Mouse (Mus musculus) bone marrow, adult 2 months (tissue): ENCODE results near the gene Tdrd7.

Source experiments
- CTCF ChIP-seq: fragments of 200-500 bp; IDR thresholded peaks from 2 replicates; pipeline ENCODE4 v1.5.1; 2011; ENCODE audit warnings: low read length, control low read depth; ENCODE audit not compliant: control insufficient read depth, insufficient read depth
- POLR2A ChIP-seq: fragments of 200-500 bp; IDR thresholded peaks from 2 replicates; pipeline ENCODE4 v1.6.1; 2011; ENCODE audit warnings: low read depth, mild to moderate bottlenecking, control low read depth, low read length, borderline replicate concordance; ENCODE audit not compliant: control insufficient read depth

- no peak for TF ChIP-seq POLR2A
- TF ChIP-seq CTCF, result no peak
Observed at GRCm38 (mm10) chr4:45955235-45955634, 9.9 kb upstream of the Tdrd7 start.
